Mouse (Mus musculus): ENCODE data around the gene Hsf2bp. TPM values are rescaled to one million over a fixed set of nuclear protein-coding genes. Genes with fewer than 3 reads are reported as not detected.
"Not testable (repeated sequence)": the region's sequence is repeated elsewhere in the genome, so short reads cannot be mapped to it uniquely, and the experiment has no call there.

Gene Hsf2bp
- total RNA-seq (2021), result 1 to 10 TPM; 1.9 TPM
- long read RNA-seq, experiment 1, partial matches to known transcripts, result 0 of 4 reads
- long read RNA-seq, experiment 1, other reads (novel, unspliced or antisense), result 4 of 4 reads
- long read RNA-seq, experiment 2, partial matches to known transcripts, result 0 of 1 reads
- long read RNA-seq, experiment 2, other reads (novel, unspliced or antisense), result 1 of 1 reads

GRCm38 (mm10) chr17:32035609-32036508 lies at the start of gene Hsf2bp, which contains the start of gene Rrp1b:
Hsf2bp (minus strand) TSS chr17:32036349.
Rrp1b (plus strand) TSS chr17:32036100.
- DNase-seq (ENCODE audit: low spot score in 2 of 2), result peak; percentile 40 to 51

DNA sequence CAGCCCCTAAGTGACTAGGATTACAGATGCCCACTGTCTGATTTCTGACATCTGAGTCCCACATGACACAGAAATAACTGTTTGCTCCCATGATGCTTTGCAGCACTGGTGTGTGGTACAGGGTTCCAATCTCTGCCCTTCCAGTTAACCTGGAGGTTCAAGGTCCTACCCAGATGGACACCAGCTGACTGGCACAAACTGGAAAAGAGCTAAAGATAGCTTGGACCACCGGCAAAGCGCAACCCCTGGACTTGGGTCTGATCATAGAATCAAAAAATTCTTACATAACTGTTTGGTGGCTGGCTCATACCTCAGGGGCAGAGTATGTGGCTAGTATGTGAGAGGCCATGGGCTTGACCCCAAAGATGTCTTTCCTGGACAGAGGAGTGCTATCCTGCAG lies 47.2 kb upstream of the Hsf2bp start:
- DNase-seq (ENCODE audit: low spot score in 2 of 2), result no peak

GRCm38 (mm10) chr17:32075164-32075563 lies 39.0 kb upstream of the Hsf2bp start:
- DNase-seq (ENCODE audit: low spot score in 2 of 2), result peak in 1 of 2 experiments; percentile 29

- no peak for DNase-seq (ENCODE audit: low spot score in 2 of 2)
These were observed 38.5 kb upstream of the Hsf2bp start for GRCm38 (mm10) chr17:32074658-32075057.

DNA sequence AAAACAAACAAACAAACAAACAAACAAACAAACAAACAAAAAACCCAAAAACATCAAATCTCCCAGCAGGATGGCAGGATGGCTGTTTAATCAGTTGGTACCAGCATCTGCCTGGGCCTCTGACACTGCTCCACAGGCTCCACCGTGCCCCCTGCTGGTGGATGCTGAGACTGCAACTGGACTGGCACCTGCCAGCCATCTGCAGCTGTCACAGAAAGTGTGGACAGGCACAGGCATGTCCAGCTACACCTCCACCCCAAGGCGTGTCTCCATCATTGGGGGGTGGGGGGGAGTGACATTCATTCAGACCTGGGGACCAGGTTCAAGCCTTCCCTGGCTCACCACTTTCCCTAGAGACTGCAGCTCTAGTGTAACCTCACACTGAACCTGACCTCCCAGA lies 37.2 kb upstream of the Hsf2bp start:
- DNase-seq (ENCODE audit: low spot score in 2 of 2), result peak; percentile 80 to 84

DNA sequence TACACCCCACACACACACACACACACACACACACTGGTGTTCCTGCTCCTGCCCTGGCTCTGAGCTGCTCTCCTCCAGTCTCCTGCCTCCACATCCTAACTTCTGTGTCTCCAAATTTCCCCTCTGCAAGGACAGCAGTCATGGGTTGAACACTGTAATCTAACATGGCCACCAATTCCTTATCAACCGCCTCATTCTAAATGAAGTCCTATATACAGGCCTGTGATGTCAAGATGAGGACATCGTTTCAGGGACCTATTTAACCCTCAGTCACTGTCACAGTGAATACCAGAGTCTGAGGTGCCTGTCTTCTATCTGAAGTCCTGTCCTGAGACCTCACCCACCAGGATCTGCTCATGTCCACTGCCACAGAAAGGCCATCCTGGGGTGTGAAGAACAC lies 32.7 kb upstream of the Hsf2bp start:
- DNase-seq (ENCODE audit: low spot score in 2 of 2), result no peak

- DNase-seq (ENCODE audit: low spot score in 2 of 2), result no peak
These were observed 32.2 kb upstream of the Hsf2bp start for GRCm38 (mm10) chr17:32068381-32068780.

DNA sequence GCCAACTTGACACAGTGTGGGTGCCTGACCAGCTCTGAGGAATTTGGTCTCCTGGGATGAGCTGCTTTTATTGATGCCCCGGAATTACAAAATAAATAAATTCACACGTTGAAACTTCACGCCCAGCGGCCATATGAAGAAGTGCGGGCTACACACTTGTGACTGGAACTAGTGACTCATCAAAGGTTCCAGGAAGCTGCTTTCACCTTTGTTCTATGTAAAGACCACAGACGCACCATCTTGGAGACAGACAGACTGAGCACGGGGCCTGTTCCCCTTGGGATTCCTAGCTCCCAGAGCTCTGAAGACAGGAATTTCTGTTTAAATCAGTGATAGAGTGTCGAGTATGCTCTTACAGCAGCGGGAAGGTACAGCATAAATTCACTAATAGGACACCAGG lies 31.4 kb upstream of the Hsf2bp start:
- DNase-seq (ENCODE audit: low spot score in 2 of 2), result no peak

DNA sequence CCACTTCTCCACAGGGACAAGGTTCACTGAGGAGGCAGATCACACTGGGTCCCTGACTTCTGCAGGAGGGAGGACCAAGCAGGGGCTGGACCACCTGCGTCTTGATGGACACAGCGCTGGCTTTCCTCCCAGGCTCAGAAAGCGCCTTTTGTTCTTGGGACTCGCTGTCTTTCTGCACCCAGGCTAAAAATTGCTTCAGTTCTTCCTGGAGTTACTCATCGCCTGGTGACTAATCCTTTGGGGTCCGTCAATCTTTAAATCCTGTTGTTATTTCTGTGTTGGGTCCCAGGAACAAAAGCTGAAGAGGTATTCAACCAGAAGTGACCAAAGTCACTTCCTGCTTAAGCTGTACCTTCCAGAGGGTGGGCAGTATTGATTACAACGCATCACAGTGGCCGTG lies 28.6 kb upstream of the Hsf2bp start:
- DNase-seq (ENCODE audit: low spot score in 2 of 2), result not testable (repeated sequence)

DNA sequence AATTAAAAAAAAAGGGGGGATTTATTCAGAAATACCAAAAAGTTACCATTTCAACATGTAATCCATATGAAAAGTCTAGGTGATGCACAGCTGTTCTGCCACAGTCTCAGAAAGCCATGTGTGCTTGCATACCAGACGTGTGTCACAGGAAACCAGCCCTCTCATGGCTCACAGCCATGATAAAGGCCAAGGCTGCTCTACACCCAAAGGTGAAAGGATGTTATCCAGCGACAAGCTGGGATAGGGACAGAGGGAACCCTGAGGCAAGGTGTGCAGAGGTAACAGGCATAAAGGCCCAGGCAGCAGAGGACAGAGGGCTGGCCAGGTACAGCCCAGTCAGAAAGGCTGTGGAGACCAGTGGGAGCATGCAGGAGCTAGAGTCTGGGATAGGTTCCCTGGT lies 27.5 kb upstream of the Hsf2bp start:
- no peak for DNase-seq (ENCODE audit: low spot score in 2 of 2)

- no peak for DNase-seq (ENCODE audit: low spot score in 2 of 2)
These were observed 25.1 kb upstream of the Hsf2bp start for GRCm38 (mm10) chr17:32061219-32061618.

- no peak for DNase-seq (ENCODE audit: low spot score in 2 of 2)
These were observed 22.9 kb upstream of the Hsf2bp start for GRCm38 (mm10) chr17:32059084-32059483.

GRCm38 (mm10) chr17:32057843-32058242 lies 21.7 kb upstream of the Hsf2bp start:
- DNase-seq (ENCODE audit: low spot score in 2 of 2), result no peak

GRCm38 (mm10) chr17:32053677-32054076 lies 17.5 kb upstream of the Hsf2bp start:
- DNase-seq (ENCODE audit: low spot score in 2 of 2), result no peak

- DNase-seq (ENCODE audit: low spot score in 2 of 2), result no peak
These were observed 16.3 kb upstream of the Hsf2bp start for GRCm38 (mm10) chr17:32052237-32053080.

- DNase-seq (ENCODE audit: low spot score in 2 of 2), result no peak
These were observed 14.5 kb upstream of the Hsf2bp start for GRCm38 (mm10) chr17:32050609-32051008.

DNA sequence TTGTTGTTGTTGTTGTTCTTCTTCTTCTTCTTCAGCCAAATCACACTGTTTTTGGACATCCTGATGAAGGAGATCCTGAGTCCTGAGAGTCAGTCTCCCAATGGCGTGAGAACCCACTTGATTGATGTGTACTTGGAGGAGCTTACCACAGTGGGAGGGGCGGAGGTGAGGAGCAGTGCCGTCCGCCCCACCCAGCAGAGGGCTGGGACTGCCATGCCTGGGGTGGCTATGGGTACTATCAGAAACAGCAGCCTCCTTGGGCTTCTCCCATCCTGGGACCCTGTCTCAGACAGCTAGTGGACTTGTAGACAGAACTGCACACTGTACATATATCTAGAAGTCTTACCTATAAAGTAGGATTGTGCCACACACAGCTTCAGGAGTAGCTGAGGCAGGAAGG lies 13.8 kb upstream of the Hsf2bp start:
- no peak for DNase-seq (ENCODE audit: low spot score in 2 of 2)

DNA sequence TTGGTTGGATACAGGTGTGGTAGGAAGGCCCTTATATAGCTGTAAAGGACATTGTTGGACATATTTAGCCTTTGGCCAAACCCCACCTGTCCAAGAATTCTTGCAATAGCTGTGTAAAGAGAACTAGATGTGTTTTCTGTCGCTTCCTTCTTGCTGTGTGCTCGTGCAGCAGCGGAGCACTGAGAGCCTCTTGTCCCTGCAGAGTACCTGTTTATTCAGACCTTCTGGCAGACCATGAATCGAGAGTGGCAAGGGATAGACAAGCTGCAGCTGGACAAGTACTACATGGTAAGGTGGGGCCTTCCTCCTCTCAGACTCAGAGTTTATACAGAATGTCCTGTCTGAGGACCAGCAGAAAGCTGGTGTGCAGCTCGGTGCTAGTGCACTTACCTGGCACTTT lies 12.2 kb upstream of the Hsf2bp start:
- DNase-seq (ENCODE audit: low spot score in 2 of 2), result no peak

DNA sequence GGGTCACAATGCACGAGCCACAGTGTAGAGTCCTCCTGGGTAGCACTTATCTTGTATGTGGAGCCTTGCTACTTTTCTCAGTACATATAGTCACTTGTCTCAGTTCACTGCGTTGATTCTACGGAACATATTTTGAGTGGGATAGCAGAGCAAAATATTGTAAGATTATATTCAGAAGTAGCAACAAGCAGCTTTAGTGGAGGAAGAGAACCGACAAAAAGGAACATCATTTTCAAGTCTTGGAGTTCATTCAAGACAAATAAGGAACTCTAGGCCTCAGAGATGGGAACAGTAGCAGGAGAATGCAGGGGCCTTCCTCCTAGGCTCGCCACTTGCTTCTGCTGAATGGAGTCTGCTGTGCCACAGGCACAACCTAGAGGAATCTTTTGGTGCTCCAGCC lies 10.4 kb upstream of the Hsf2bp start:
- DNase-seq (ENCODE audit: low spot score in 2 of 2), result no peak

- no peak for DNase-seq (ENCODE audit: low spot score in 2 of 2)
These were observed 4.1 kb upstream of the Hsf2bp start for GRCm38 (mm10) chr17:32040263-32040662.

Measured in adrenal gland, postnatal 4 days (tissue).